Mouse (Mus musculus) liver, adult 2 months (tissue): Measurements from ENCODE around the gene Spon1. TPM values are rescaled to one million over a fixed set of nuclear protein-coding genes. Genes with fewer than 3 reads are reported as not detected.
A peak's percentile ranks its signal among the peaks of the same experiment; 100 is the strongest.

Source experiments
- DNase-seq: peaks from one replicate; pipeline ENCODE4 v3.0.0-alpha.2; 2011; ENCODE audit warnings: low read depth, low spot score; ENCODE audit errors: extremely low read depth
- H3K27ac ChIP-seq: fragments of 200-500 bp; replicated peaks from 2 replicates; pipeline ENCODE4 v1.5.1; 2012; ENCODE audit warnings: low read depth, mild to moderate bottlenecking, control low read depth, inconsistent platforms, low read length; ENCODE audit not compliant: insufficient read depth
- H3K27me3 ChIP-seq: fragments of 200-500 bp; 2 replicates; pipeline ENCODE4 v1.6.1; 2012; ENCODE audit warnings: mild to moderate bottlenecking, moderate library complexity, low read length, inconsistent platforms; ENCODE audit not compliant: control insufficient read depth, insufficient read depth
- H3K36me3 ChIP-seq: fragments of 200-500 bp; 2 replicates; pipeline ENCODE4 v1.6.1; 2012; ENCODE audit warnings: low read length, inconsistent platforms; ENCODE audit not compliant: control insufficient read depth, insufficient read depth
- H3K4me1 ChIP-seq: fragments of 200-500 bp; 2 replicates; pipeline ENCODE4 v1.6.1; 2011; ENCODE audit warnings: low read length; ENCODE audit not compliant: control insufficient read depth, insufficient read depth
- H3K4me3 ChIP-seq: fragments of 200-500 bp; 2 replicates; pipeline ENCODE4 v1.5.1; 2011; ENCODE audit warnings: low read depth, mild to moderate bottlenecking, control low read depth, low read length, moderate library complexity; ENCODE audit not compliant: insufficient read depth
- H3K79me2 ChIP-seq: fragments of 200-500 bp; 2 replicates; pipeline ENCODE4 v1.6.1; 2012; ENCODE audit warnings: inconsistent platforms, mild to moderate bottlenecking, low read length, moderate library complexity; ENCODE audit not compliant: control insufficient read depth, insufficient read depth
- H3K9ac ChIP-seq: fragments of 200-500 bp; 2 replicates; pipeline ENCODE4 v1.6.1; 2012; ENCODE audit warnings: low read depth, mild to moderate bottlenecking, control low read depth, inconsistent platforms, low read length
- CTCF ChIP-seq: fragments of 200-500 bp; IDR thresholded peaks from 2 replicates; pipeline ENCODE4 v1.5.1; 2011; ENCODE audit warnings: low read depth, low read length, control low read depth
- POLR2A ChIP-seq: fragments of 200-500 bp; IDR thresholded peaks from 2 replicates; pipeline ENCODE4 v1.6.1; 2011; ENCODE audit warnings: low read length, control low read depth; ENCODE audit not compliant: insufficient read depth; ENCODE audit errors: extremely low read depth
- WGBS: fragments of 180-500 bp; shearing (Covaris S2); methylation state at CpG from one replicate; pipeline ENCODE4 v1.1.7; 2018; 5-methylcytosine and 5-hydroxymethylcytosine counted together
- polyA plus RNA-seq: library from polyadenylated mRNA; depleted of rRNA; stranded (reverse); fragments of >200 nt; gene quantifications from 2 replicates; pipeline ENCODE4 v1.2.3, GENCODE M21; 2012
- total RNA-seq: library from RNA; depleted of rRNA; stranded (reverse); fragments of >200 nt; gene quantifications from 2 replicates; pipeline ENCODE4 v1.2.3, GENCODE M21; 2014

Gene Spon1
- total and polyA plus RNA-seq, 2 experiments, result 0.22 to 0.28 TPM

DNA sequence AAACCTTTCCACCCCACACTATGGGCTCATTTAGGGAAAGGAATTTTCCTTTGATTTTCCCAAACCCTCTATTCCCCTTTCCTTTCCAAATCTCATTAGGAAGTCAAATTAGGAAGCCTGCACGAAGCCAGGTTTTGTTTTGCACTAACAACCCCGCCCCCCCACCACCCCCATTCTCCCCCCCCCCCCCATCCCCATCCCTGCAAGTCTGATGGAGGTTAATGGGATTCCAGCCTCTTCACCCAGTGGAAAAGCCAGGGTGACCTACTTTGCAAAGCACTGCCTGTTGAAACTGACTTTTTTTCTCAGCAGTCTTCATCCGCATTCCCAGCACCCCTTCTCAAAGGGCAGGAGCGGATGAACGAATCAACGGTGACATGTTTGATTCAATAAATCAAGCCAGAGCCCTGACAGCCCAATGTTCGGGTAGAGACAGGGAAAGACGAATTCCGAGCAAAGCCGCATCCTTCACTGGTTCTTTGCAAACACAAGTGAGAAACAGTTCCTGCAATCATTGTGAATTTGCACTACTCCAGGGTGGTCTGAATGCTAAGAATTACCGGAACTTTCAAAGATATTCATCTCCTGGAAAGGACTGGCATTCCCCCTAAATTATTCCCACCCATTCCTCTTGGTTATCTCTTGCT, 254.4 kb downstream of the Spon1 start:
- WGBS, result 18% methylated on average over 11 of the region's 11 CpGs
- DNase-seq, result no peak
- Histone ChIP-seq H3K4me3 (peak overlapping the region; percentile 50), H3K36me3 (no peaks in the 10 kb centered on the region), H3K9ac (peak overlapping the region; percentile 77), H3K27me3 (no peaks in the 10 kb centered on the region), H3K4me1 (peaks cover 6% of the 10 kb centered on the region), H3K79me2 (no peaks in the 10 kb centered on the region), H3K27ac (no peak overlapping the region)
- TF ChIP-seq CTCF, result no peak
- TF ChIP-seq POLR2A, result no peak

DNA sequence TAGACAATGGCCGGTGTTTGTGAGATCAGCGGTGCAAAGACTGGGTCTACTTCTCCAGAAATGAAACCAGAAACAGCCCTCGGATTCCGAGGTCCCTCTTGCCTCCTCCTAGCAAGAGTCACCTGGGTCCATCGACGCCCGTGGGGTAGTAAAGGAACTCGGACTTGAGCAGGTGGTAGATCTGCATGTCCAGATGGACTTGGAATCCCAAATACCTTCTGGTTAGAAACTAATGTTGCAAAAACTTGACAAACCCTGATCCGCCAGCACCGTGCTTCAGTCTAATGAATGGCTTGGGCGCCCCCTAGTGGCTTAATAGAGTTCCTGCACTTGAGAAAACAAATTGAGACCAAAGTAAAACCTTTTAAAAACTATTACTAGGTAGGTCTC, 254.9 kb downstream of the Spon1 start:
- Histone ChIP-seq H3K27me3 (no peaks in the 10 kb centered on the region), H3K9ac (peak overlapping the region; percentile 77), H3K4me1 (peaks cover 6% of the 10 kb centered on the region), H3K27ac (no peak overlapping the region), H3K79me2 (no peaks in the 10 kb centered on the region), H3K4me3 (peak overlapping the region; percentile 50), H3K36me3 (no peaks in the 10 kb centered on the region)
- WGBS, result under 1% methylated on average over 11 of the region's 11 CpGs
- peak; percentile 75 for TF ChIP-seq CTCF
- TF ChIP-seq POLR2A, result no peak
- peak; percentile 57 for DNase-seq

DNA sequence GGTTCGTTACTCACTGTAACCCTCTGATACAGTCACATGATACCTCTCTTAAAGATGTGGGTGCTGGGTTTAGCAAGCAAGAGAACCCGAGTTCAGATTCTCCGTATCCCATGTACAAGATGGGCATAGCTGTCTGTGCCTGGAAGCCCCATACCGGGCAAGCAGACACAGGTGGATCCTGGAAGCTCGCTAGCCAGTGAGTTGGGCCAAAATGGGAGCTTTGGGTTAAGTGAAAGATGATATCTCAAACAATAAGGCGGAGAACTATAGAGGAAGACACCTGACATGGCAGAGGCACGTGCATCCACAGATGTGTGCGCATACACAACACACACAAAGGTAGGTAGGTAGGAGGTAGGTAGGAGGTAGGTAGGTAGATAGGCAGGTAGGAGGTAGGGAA, 261.1 kb downstream of the Spon1 start:
- 87% methylated on average over 8 of the region's 8 CpGs for WGBS
- no peak for DNase-seq
- no peak for TF ChIP-seq CTCF
- TF ChIP-seq POLR2A, result no peak

DNA sequence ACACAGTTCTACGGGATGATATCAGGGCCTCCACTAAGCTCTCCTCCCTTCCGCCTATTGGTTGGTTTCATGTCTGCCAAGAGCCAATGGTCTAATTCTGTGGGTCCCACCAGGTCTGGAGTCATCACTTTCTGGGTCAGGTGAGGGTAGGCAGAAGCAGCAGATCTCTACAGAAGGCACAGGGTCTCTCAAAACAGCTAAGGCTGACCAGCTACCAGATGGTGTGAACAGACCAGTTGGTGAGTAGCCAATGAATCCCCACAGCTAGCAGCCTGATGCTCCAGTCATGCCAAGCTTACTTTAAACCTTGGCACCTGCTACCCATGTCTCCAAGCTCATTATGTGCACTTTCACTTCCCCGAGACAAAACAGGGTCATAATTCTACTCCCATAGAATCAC, 261.6 kb downstream of the Spon1 start:
- H3K4me1 ChIP-seq, result peaks cover 3% of the 10 kb centered on the region
- no peak for DNase-seq
- no peaks in the 10 kb centered on the region for H3K79me2 ChIP-seq
- H3K4me3 ChIP-seq, result no peak overlapping the region
- no peak overlapping the region for H3K27ac ChIP-seq
- no peaks in the 10 kb centered on the region for H3K27me3 ChIP-seq
- no peak overlapping the region for H3K9ac ChIP-seq
- TF ChIP-seq POLR2A, result no peak
- no peak for TF ChIP-seq CTCF
- H3K36me3 ChIP-seq, result no peaks in the 10 kb centered on the region
- 72% methylated on average over 3 of the region's 3 CpGs for WGBS

More for the DNA sequence above, 261.1 kb downstream of the Spon1 start:
- Histone ChIP-seq H3K27ac (no peak overlapping the region), H3K9ac (no peak overlapping the region), H3K79me2 (no peaks in the 10 kb centered on the region), H3K4me3 (no peak overlapping the region), H3K36me3 (no peaks in the 10 kb centered on the region), H3K27me3 (no peaks in the 10 kb centered on the region), H3K4me1 (peaks cover 3% of the 10 kb centered on the region)

DNA sequence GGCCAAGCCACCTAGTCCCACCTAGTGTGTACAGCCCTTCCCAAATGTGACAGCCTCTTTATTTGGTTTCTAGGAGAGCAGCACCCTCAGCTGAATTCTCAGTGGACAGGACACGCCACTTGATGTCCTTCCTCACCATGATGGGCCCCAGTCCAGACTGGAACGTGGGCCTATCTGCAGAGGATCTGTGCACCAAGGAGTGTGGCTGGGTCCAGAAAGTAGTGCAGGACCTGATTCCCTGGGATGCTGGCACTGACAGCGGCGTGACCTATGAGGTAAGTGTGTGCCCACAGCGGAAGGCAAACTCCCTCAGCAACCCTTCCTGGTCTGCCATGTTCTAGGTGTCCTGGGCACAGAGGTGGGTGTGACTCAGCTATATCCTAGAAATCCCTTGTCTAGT, 263.0 kb downstream of the Spon1 start:
- H3K36me3 ChIP-seq, result no peaks in the 10 kb centered on the region
- H3K9ac ChIP-seq, result no peak overlapping the region
- TF ChIP-seq CTCF (no peak), POLR2A (no peak)
- H3K79me2 ChIP-seq, result no peaks in the 10 kb centered on the region
- 91% methylated on average over 5 of the region's 5 CpGs for WGBS
- H3K4me1 ChIP-seq, result peaks cover 3% of the 10 kb centered on the region
- no peak overlapping the region for H3K4me3 ChIP-seq
- H3K27me3 ChIP-seq, result no peaks in the 10 kb centered on the region
- no peak for DNase-seq
- H3K27ac ChIP-seq, result no peak overlapping the region

DNA sequence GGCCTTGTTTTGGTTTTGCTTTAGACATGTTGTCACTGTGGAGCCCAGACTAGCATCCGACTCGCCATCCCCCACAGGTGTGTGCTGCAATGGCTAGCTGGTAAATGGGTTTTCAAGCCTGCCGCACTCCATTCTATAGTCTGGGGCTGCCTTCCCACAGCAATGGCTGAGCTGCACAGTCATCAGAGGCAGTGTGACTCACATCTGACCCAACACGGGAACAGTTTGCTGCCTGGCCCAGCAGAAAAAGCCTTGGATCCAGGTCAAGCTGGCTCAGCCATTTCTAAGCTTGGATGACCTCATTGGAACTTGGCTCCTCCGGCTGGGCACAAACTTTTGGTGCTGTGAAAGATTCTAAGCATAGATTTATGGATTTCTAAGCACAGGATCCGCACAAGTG, 263.8 kb downstream of the Spon1 start:
- 46% methylated on average over 6 of the region's 6 CpGs for WGBS
- Histone ChIP-seq H3K9ac (no peak overlapping the region), H3K4me3 (no peak overlapping the region), H3K79me2 (no peaks in the 10 kb centered on the region), H3K36me3 (no peaks in the 10 kb centered on the region), H3K4me1 (peaks cover 3% of the 10 kb centered on the region), H3K27me3 (no peaks in the 10 kb centered on the region), H3K27ac (no peak overlapping the region)
- TF ChIP-seq POLR2A, result no peak
- no peak for TF ChIP-seq CTCF
- peak; percentile 89 for DNase-seq
